Mouse (Mus musculus) neural tube, embryonic 13.5 days (tissue): ENCODE measurements around the gene Actn2. TPM values are rescaled to one million over a fixed set of nuclear protein-coding genes. Genes with fewer than 3 reads are reported as not detected.
A peak's percentile ranks its signal among the peaks of the same experiment; 100 is the strongest.

ENCODE experiments used
- ATAC-seq: fragments of 200-750 bp; cut with Nextera tagmentation; 2 replicates; pipeline ENCODE4 v1.8.0; 2017; ENCODE audit warnings: low read depth, mild to moderate bottlenecking, moderate TSS enrichment, moderate library complexity
- H3K27ac ChIP-seq: fragments of 300-500 bp; sonication (generic); replicated peaks from 2 replicates; pipeline ENCODE4 v1.5.1; 2015; ENCODE audit warnings: moderate library complexity, mild to moderate bottlenecking, inconsistent platforms
- H3K27me3 ChIP-seq: fragments of 300-500 bp; sonication (generic); 2 replicates; pipeline ENCODE4 v1.6.1; 2015; ENCODE audit warnings: mild to moderate bottlenecking, inconsistent platforms
- H3K36me3 ChIP-seq: fragments of 300-500 bp; sonication (generic); 2 replicates; pipeline ENCODE4 v1.6.1; 2015; ENCODE audit warnings: mild to moderate bottlenecking, inconsistent platforms
- H3K4me1 ChIP-seq: fragments of 300-500 bp; sonication (generic); replicated peaks from 2 replicates; pipeline ENCODE4 v1.6.1; 2015; ENCODE audit warnings: inconsistent platforms
- H3K4me2 ChIP-seq: fragments of 300-500 bp; sonication (generic); 2 replicates; pipeline ENCODE4 v1.6.1; 2015; ENCODE audit warnings: inconsistent platforms, mild to moderate bottlenecking, moderate library complexity
- H3K4me3 ChIP-seq: fragments of 300-500 bp; sonication (generic); 2 replicates; pipeline ENCODE4 v1.5.1; 2015; ENCODE audit warnings: mild to moderate bottlenecking, inconsistent platforms
- H3K9ac ChIP-seq: fragments of 300-500 bp; sonication (generic); 2 replicates; pipeline ENCODE4 v1.6.1; 2015; ENCODE audit warnings: moderate library complexity, mild to moderate bottlenecking, inconsistent platforms
- H3K9me3 ChIP-seq: fragments of 300-500 bp; sonication (generic); 2 replicates; pipeline ENCODE4 v1.6.1; 2016; ENCODE audit warnings: inconsistent platforms
- WGBS: fragments of 180-500 bp; shearing (Covaris S2); methylation state at CpG from one replicate; pipeline ENCODE4 v1.1.7; 2015; 5-methylcytosine and 5-hydroxymethylcytosine counted together
- polyA plus RNA-seq: library from polyadenylated mRNA; unstranded; fragments of >200 nt; fragmentation: Nextera tagmentation; extraction: Ambion mirVana; gene quantifications from 2 replicates; pipeline ENCODE4 v1.2.1, GENCODE M21; 2015

The Actn2 gene
- polyA plus RNA-seq, 1 experiment from 2014 or later = 9.7 TPM

GRCm38 (mm10) chr13:12341447-12341846 is 887 bp upstream of the Actn2 start:
- Histone ChIP-seq H3K36me3 (no peaks in the 10 kb centered on the region), H3K4me2 (no peak overlapping the region), H3K4me1 (0 out of 2 replicates have a peak, but pooled peaks cover 5% of the 10 kb centered on the region), H3K9me3 (no peaks in the 10 kb centered on the region), H3K4me3 (no peak overlapping the region), H3K27ac (no peak overlapping the region), H3K9ac (no peak overlapping the region), H3K27me3 (no peaks in the 10 kb centered on the region)
- WGBS = 55% methylated on average over 6 of the region's 6 CpGs
- no peak for ATAC-seq

DNA sequence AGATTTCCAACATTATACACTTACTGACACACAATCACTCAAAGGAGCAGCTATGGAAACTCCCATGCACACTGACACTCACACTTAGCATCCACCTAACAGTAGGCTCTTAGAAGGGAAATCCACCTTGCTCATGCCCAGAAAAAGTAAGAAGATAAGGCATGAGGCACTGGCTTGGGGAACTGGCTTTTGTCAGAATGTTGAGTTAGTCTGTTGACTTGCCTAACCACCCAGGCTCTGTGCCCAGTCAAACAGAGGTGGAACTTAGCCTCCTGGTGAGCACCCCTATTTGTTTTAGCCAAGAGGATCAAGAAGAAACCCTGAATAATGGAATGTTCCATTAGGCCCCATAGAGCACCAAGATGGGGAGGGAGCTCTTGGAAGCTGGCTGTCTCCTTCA is 1.1 kb downstream of the Actn2 start:
- Histone ChIP-seq H3K36me3 (no peaks in the 10 kb centered on the region), H3K27ac (no peak overlapping the region), H3K9me3 (no peaks in the 10 kb centered on the region), H3K4me1 (0 out of 2 replicates have a peak, but pooled peaks cover 5% of the 10 kb centered on the region), H3K9ac (no peak overlapping the region), H3K27me3 (no peaks in the 10 kb centered on the region), H3K4me3 (no peak overlapping the region), H3K4me2 (no peak overlapping the region)
- ATAC-seq = no peak

DNA sequence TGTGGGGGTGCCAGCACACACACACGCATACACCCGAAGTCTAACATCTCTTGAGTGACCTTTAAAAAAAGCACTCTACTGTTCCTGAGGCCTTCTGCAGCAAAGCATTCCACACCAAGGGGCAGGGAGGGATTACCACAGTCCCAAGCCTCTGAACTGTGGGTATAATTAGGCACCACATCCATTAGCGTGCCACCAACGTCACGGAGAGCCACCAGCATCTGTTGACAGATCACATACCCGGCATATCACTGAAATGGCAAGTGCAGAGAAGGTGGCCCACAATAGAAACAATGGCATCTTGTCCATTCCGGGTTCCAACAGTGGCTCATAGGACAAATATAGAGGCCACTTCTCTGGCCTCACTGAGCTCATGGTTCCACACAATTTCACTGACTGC is 2.8 kb downstream of the Actn2 start:
- Histone ChIP-seq H3K9me3 (no peaks in the 10 kb centered on the region), H3K36me3 (no peaks in the 10 kb centered on the region), H3K9ac (no peak overlapping the region), H3K27me3 (no peaks in the 10 kb centered on the region), H3K4me1 (0 out of 2 replicates have a peak, but pooled peaks cover 5% of the 10 kb centered on the region), H3K4me2 (no peak overlapping the region), H3K4me3 (no peak overlapping the region), H3K27ac (no peak overlapping the region)
- WGBS = 88% methylated on average over 7 of the region's 7 CpGs
- no peak for ATAC-seq

DNA sequence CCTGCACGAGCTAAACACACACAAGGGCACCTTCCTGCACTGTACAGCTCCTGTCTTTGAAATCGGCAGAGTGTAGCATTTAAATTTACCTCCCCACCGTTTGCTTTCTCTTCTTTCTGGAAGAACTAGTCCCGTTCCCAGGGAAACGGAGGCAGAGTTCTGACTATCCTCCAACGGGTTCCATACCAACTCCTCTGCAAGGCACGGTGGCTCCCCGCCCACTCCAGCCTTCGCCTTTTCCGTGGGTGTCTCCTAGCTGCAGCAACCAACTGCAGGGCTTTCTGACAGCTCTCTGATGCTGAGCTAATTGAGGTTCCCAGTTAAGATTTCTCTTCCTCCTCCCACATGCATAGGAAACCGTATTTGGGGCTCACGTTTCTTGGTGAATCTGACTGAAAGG is 6.5 kb downstream of the Actn2 start:
- Histone ChIP-seq H3K4me3 (no peak overlapping the region), H3K9ac (no peak overlapping the region), H3K27me3 (no peaks in the 10 kb centered on the region), H3K4me2 (no peak overlapping the region), H3K4me1 (no peaks in the 10 kb centered on the region), H3K9me3 (no peaks in the 10 kb centered on the region), H3K27ac (no peak overlapping the region), H3K36me3 (no peaks in the 10 kb centered on the region)
- WGBS = 72% methylated on average over 12 of the region's 12 CpGs
- no peak for ATAC-seq

DNA sequence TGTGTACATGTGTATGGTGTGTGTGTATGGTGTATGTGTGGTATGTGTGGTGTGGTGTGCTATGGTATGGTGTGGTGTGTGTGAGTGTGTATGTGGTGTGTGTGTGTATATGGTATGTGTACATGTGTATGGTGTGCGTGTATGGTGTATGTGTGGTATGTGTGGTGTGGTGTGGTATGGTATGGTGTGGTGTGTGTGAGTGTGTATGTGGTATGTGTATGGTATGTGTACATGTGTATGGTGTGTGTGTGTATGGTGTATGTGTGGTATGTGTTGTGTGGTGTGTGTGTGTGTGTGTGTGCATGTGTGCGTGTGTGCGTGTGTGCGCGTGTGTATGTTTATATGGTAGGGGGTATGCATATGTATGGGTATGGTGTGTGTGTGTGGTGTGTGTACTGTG is 9.0 kb downstream of the Actn2 start:
- Histone ChIP-seq H3K9me3 (no peaks in the 10 kb centered on the region), H3K9ac (no peak overlapping the region), H3K4me3 (no peak overlapping the region), H3K4me2 (no peak overlapping the region), H3K4me1 (no peaks in the 10 kb centered on the region), H3K36me3 (no peaks in the 10 kb centered on the region), H3K27me3 (no peaks in the 10 kb centered on the region), H3K27ac (no peak overlapping the region)
- WGBS = over 99% methylated on average over 5 of the region's 5 CpGs
- ATAC-seq = no peak

DNA sequence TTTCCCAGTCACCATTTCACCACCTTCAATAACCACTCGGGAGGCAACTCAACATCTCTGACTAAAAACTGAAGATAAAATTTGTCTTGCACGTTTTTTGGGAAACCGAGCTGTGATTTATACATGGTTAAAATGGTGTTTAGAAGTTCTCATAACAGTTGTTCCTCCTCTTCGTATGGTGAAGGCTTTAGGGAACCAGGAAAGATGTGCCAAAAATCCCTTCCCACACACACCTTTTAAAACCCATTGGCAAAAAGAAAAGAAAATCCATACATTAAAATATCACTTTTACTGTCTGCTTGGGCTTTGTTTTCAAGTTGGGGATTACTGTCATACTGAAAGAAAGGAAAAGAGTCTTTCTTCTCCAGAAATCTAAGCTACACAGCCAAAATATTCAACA is 12.2 kb downstream of the Actn2 start:
- Histone ChIP-seq H3K9ac (no peak overlapping the region), H3K36me3 (no peaks in the 10 kb centered on the region), H3K27ac (no peak overlapping the region), H3K4me3 (no peak overlapping the region), H3K27me3 (no peaks in the 10 kb centered on the region), H3K4me2 (no peak overlapping the region), H3K4me1 (no peaks in the 10 kb centered on the region), H3K9me3 (no peaks in the 10 kb centered on the region)
- WGBS = 90% methylated on average over 4 of the region's 4 CpGs
- ATAC-seq = no peak

- Histone ChIP-seq H3K4me2 (no peak overlapping the region), H3K4me3 (no peak overlapping the region), H3K27me3 (no peaks in the 10 kb centered on the region), H3K4me1 (no peaks in the 10 kb centered on the region), H3K9me3 (no peaks in the 10 kb centered on the region), H3K27ac (no peak overlapping the region), H3K9ac (no peak overlapping the region), H3K36me3 (no peaks in the 10 kb centered on the region)
- no peak for ATAC-seq
- WGBS = 91% methylated on average over 6 of the region's 6 CpGs
Measured at GRCm38 (mm10) chr13:12327577-12327976, 13.0 kb downstream of the Actn2 start.

DNA sequence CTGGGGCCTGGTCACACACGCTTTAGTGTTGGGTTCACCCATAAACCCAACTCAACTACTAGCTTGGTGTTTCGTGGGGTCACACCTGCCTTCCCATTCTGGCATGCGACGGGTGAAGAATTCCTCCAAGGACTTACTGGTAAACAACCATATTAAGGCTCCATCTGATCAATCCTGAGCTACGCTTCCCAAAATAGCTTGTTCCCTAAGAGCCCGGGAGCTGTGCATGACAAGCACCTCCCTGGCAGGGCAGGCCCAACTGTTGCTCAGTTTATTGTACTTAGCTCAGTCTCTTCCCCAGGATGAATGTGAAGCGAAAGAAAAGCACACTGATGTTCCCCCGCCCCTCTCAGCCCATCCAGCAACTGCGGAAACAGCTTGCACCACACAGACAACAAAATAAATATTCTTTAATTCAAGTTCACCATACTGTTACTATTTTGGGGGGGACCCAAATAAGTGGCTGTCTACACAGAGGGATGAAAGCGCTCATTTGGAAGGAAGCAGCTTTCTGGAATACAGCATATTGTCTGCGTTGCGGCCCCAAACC is 17.4 kb downstream of the Actn2 start:
- no peaks in the 10 kb centered on the region for H3K36me3 ChIP-seq
- H3K9me3 ChIP-seq = no peaks in the 10 kb centered on the region
- 87% methylated on average over 12 of the region's 12 CpGs for WGBS
- no peak overlapping the region for H3K4me3 ChIP-seq
- no peak for ATAC-seq
- no peak overlapping the region for H3K27ac ChIP-seq
- H3K4me1 ChIP-seq = no peaks in the 10 kb centered on the region
- H3K27me3 ChIP-seq = no peaks in the 10 kb centered on the region
- no peak overlapping the region for H3K9ac ChIP-seq
- no peak overlapping the region for H3K4me2 ChIP-seq

DNA sequence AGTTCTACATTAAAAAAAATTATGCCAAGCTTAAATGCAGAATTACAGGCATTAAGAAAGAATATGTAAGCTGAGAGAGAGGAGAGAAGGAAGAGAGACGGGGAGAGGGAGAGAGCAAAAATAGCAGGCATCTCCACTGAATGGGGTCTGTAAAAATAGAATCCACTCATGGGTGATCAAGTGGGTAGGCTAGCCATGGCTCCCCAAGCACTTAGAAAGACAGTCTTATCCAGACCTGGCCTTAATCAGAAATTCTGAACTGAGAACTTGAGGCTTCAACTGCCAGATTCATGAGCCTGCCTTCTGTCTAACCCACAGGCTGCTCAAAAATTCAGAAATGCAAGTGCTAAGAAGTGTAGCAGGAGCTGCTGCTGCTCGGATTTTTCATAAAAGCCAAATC is 20.4 kb downstream of the Actn2 start:
- 75% methylated on average over 2 of the region's 2 CpGs for WGBS

DNA sequence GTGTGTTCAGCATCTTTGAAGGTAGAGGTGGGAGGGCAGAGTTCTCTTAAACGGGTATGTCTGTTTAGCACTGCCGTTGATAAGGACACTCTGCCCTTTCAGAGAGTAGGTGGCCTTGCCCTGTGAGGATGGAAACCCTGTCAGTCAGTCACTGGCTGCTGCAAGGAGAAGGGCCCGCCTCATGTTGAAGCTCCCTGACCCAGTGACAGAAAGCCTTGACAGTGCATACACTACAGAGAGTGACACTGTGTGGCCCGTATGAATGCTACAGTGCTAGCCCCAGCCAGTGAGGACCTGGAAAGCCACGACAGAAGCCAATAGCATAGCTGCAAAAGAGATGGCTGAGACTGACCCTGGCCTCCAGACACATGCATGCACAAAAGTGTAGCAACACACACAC is 22.5 kb downstream of the Actn2 start:
- H3K4me1 ChIP-seq = no peaks in the 10 kb centered on the region
- H3K27ac ChIP-seq = no peak overlapping the region
- H3K4me2 ChIP-seq = no peak overlapping the region
- WGBS = 75% methylated on average over 5 of the region's 5 CpGs
- no peaks in the 10 kb centered on the region for H3K36me3 ChIP-seq
- H3K9ac ChIP-seq = no peak overlapping the region
- no peaks in the 10 kb centered on the region for H3K9me3 ChIP-seq
- H3K4me3 ChIP-seq = no peak overlapping the region
- ATAC-seq = no peak
- no peaks in the 10 kb centered on the region for H3K27me3 ChIP-seq

More for the DNA sequence above, 20.4 kb downstream of the Actn2 start:
- H3K9ac ChIP-seq = no peak overlapping the region
- H3K9me3 ChIP-seq = no peaks in the 10 kb centered on the region
- H3K27ac ChIP-seq = no peak overlapping the region
- H3K4me3 ChIP-seq = no peak overlapping the region
- no peak for ATAC-seq
- no peaks in the 10 kb centered on the region for H3K27me3 ChIP-seq
- H3K36me3 ChIP-seq = no peaks in the 10 kb centered on the region
- no peaks in the 10 kb centered on the region for H3K4me1 ChIP-seq
- H3K4me2 ChIP-seq = no peak overlapping the region

GRCm38 (mm10) chr13:12317191-12317765 is 23.3 kb downstream of the Actn2 start:
- H3K4me2 ChIP-seq = no peak overlapping the region
- no peak overlapping the region for H3K9ac ChIP-seq
- no peak overlapping the region for H3K4me3 ChIP-seq
- no peaks in the 10 kb centered on the region for H3K27me3 ChIP-seq
- H3K9me3 ChIP-seq = no peaks in the 10 kb centered on the region
- H3K27ac ChIP-seq = no peak overlapping the region
- H3K36me3 ChIP-seq = no peaks in the 10 kb centered on the region
- H3K4me1 ChIP-seq = 0 out of 2 replicates have a peak, but pooled peaks cover 2% of the 10 kb centered on the region
- no peak for ATAC-seq
- 75% methylated on average over 6 of the region's 6 CpGs for WGBS

GRCm38 (mm10) chr13:12314173-12314572 is 26.4 kb downstream of the Actn2 start:
- Histone ChIP-seq H3K9ac (no peak overlapping the region), H3K9me3 (no peaks in the 10 kb centered on the region), H3K4me3 (no peak overlapping the region), H3K27ac (no peak overlapping the region), H3K36me3 (no peaks in the 10 kb centered on the region), H3K4me1 (peaks cover 8% of the 10 kb centered on the region; the same call in 1 of the 2 replicates), H3K4me2 (no peak overlapping the region), H3K27me3 (no peaks in the 10 kb centered on the region)
- WGBS = 93% methylated on average over 6 of the region's 6 CpGs
- no peak for ATAC-seq

- peak; percentile 61; the same call in 1 of the 2 replicates for ATAC-seq
- H3K4me2 ChIP-seq = no peak overlapping the region
- no peak overlapping the region for H3K4me3 ChIP-seq
- 52% methylated on average over 10 of the region's 10 CpGs for WGBS
- no peaks in the 10 kb centered on the region for H3K36me3 ChIP-seq
- no peak overlapping the region for H3K27ac ChIP-seq
- H3K9ac ChIP-seq = no peak overlapping the region
- H3K4me1 ChIP-seq = peaks cover 8% of the 10 kb centered on the region; the same call in 1 of the 2 replicates
- H3K9me3 ChIP-seq = no peaks in the 10 kb centered on the region
- no peaks in the 10 kb centered on the region for H3K27me3 ChIP-seq
Measured at GRCm38 (mm10) chr13:12311930-12312492, 28.5 kb downstream of the Actn2 start.
